Mouse (Mus musculus) gastrocnemius, postnatal 36 days (tissue): ENCODE results near the gene 4930407I10Rik. TPM values are rescaled to one million over a fixed set of nuclear protein-coding genes. Genes with fewer than 3 reads are reported as not detected.
A peak's percentile ranks its signal among the peaks of the same experiment; 100 is the strongest.

Source experiments
- DNase-seq, 2 experiments: peaks; one replicate each; pipeline ENCODE4 v3.0.0; 2022
- intact Hi-C: fragments of 180-260 bp; cut with DNase I; formaldehyde crosslinking; loops from one replicate; pipeline ENCODE4 v1.15.1; 2025
- long read RNA-seq, 2 experiments: library from polyadenylated mRNA; stranded (forward); transcript quantifications; one replicate each; pipeline ENCODE4 v2.0.0; 2021
- total RNA-seq, 2 experiments: library from RNA; stranded (reverse); gene quantifications; 2 replicates each; pipeline ENCODE4 v1.2.3; 2021

The 4930407I10Rik gene
- not detected for total RNA-seq
- long read RNA-seq, experiment 1 = 0 reads
- long read RNA-seq, experiment 2 = 0 reads

DNA sequence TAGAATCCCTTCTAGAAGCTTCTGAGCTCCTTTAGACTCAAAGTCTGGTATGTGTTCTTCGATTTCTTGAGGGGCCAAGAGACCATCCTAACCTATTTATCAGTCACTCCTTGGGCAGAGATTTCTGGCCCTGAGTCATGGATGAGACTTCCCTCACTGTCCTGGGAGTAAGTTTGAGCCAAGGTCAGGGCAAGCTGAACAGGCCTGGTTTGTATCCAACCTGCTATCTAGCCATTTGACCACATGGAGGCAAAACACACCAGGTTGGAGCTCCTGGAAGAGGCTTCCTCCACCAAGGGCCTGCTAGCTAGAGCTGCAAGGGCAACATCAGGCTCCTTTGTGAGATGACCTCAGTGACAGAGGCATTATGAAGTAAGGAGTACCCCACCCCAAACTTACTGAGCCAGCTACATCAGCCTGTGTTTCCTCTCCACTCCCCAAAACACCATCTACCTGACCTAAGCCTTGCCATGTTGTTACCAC, at the start of gene 4930407I10Rik:
4930407I10Rik (plus strand) TSS at position 433 of the 483 bp plus-strand sequence.
- no peak for DNase-seq
- intact Hi-C loops = no loop called here

DNA sequence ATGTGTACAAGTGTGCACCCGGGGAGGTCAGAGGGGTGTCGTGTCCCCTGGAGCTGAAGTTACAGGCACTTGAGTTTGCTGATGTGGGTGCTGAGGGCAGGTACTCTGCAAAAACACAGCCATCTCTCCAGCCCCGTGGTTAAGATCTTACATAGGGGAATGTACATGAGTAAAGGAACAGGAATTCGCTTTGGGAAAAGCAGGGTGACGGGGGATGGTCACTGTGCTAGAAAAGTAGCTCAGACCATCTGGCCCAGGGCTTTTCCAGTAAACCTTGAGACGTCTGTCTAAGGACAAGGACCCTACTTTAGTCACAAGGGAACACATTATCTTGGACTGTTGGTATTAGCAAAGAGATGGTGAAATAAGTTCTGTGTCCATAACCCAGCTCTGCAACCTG, 47.0 kb upstream of the 4930407I10Rik start:
- DNase-seq = no peak

GRCm38 (mm10) chr15:82014745-82015391, 44.1 kb upstream of the 4930407I10Rik start:
- intact Hi-C loops = no loop called here
- DNase-seq = no peak

More for the DNA sequence above, 47.0 kb upstream of the 4930407I10Rik start:
- intact Hi-C loops = no loop called here

DNA sequence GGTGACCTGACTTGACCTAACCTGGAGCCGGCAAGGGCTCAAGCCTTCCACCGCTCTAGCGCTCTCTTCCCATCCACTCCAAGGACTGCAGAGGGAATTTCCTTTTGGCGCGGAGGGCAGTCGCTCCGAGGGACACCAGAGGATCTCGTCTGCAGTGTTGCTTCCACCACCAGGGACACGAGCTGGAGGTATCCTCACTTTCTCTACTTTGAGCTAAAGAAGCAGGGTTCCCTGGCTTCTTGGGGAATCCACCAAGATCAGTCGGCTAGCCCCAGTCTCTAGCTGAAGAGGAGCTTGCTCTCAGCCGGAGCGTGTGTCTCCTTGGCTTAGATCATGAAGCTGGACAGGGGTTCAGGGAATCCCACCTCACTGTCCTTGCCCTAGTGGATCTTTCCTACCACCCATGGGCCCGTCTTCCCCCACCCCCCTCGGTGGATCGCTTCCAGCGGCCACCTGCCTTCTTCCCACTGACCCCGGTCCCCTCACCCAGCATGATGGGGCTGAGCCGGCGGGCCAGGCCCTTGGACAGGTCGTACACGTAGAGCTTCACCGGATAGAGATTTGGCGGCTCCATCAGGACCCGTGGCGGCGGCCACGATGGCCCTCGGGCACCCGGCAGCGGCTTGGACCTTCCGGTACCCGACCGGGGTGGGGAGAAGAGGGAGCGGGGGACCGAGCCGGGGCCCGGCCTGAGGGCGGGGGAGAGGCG, 43.4 kb upstream of the 4930407I10Rik start:
- intact Hi-C loops = no loop called here

GRCm38 (mm10) chr15:82016101-82016808, 42.7 kb upstream of the 4930407I10Rik start:
- intact Hi-C loops = no loop called here
- peak; percentile 99 to 100 for DNase-seq

More for the DNA sequence above, 43.4 kb upstream of the 4930407I10Rik start:
- DNase-seq = peak in 1 of 2 experiments; percentile 18

- intact Hi-C loops = no loop called here
- DNase-seq = no peak
Measured at GRCm38 (mm10) chr15:82016830-82017229, 42.1 kb upstream of the 4930407I10Rik start.

DNA sequence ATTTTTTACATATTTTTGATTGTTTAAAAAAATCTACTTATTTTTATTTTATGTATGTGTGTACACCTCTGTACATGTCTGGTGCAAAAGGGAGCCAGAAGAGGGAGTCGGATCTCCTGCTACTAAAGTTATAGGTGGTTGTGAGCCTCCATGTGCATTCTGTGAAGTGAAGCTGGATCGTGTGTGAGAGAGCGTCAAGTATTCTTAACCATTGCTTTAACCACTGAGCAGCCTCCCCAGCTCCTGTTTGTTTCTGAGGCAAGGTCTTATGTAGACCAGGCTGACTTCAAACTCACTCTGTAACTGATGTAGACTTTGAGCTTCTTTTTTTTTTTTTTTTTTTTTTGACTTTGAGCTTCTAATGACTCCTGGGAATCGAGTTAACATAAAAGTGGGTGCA, 41.5 kb upstream of the 4930407I10Rik start:
- no peak for DNase-seq
- intact Hi-C loops = no loop called here

DNA sequence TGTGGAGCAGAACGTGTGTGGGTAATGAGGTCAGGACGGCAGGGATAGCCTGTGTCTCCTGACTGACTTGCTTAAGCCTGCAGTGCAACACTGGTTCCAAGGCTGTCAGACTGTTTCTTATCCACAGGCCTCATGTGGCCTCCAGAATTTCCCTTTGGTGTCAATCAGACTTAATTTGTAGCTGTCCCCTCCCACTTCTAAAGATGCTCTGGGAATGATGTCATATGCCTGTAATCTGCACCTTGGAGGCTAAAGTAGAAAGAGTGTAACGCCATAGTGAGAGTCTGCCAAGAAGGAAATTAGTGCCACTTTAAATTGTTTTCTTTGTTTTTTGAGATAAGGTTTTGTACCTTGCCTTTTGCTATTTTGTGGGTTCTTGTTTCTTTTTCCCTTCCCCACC, 39.7 kb upstream of the 4930407I10Rik start:
- intact Hi-C loops = no loop called here
- DNase-seq = no peak

- intact Hi-C loops = no loop called here
- no peak for DNase-seq
Measured at GRCm38 (mm10) chr15:82022535-82023088, 36.3 kb upstream of the 4930407I10Rik start.

DNA sequence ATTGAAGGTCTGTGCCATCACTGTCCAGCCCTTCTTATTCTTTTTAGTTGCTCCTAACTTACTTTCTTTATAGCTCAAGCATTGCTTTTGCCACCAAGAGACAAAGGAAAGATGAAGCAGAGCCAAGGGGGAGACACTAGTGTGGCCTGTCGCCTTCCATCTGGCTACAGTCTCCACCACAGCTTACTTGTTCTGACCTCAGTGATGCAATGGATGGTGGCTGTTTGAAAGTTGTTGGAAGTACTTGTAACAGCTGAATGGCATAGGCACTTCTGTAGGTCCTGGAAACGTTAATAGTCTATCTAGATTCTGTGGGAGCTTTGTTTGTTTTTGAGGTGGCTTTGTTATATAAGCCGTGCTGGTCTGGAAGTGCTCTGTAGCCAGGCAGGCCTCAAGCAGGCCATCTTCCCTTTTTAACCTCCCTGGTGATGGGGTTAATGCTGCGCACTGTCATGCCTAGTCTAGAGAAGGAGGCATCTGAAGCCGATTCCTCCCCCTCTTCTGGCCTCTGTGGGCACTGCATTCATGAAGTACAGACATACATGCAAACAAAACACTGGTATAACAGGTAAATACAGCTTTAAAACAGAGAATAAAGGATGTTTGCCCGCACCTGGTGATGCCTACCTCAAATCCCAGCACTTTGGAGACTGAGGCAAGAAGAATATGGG, 34.9 kb upstream of the 4930407I10Rik start:
- intact Hi-C loops = no loop called here
- DNase-seq = no peak

DNA sequence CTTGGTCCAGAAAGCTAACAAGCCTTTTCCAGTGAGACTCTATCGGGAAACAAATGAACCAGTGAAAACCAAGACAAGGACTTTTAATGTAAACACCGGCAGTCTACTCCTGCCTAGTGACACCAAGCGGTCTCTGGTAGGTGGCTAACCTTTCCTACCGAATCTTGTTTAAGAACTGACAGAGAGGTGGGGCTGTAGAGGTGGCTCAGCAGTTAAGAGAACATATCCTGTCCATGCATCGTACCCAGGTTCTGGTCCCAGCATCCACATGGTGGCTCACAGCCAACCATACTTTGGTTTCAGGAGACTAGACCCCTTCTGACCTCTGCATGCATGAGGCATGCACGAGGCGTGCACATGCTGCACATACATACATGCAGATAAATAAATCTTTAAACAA, 31.7 kb upstream of the 4930407I10Rik start:
- no peak for DNase-seq
- intact Hi-C loops = no loop called here

DNA sequence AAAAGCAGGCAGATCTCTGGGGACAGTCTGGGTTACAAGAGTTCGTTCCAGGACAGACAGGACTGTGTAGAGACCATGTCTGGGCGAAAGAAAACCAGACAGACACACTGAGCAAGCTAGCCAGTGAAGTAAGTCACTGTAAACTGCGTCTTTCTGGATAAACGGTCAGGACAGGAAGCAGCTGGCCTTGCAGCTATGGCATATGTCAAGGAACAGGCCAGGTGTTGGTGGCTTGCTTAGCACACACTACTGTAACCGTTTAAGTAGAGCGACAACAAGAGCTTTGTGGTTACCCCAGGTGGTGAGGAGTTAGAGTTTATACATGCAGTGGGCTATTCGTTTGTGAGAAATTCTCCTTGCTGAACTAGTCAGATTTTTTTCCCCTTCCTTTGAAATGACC, 31.2 kb upstream of the 4930407I10Rik start:
- intact Hi-C loops = no loop called here
- DNase-seq = no peak

GRCm38 (mm10) chr15:82032386-82032785, 26.6 kb upstream of the 4930407I10Rik start:
- no peak for DNase-seq
- intact Hi-C loops = no loop called here

- DNase-seq = no peak
- intact Hi-C loops = no loop called here
Measured at GRCm38 (mm10) chr15:82033762-82034161, 25.2 kb upstream of the 4930407I10Rik start, which contains the start of gene Desi1. Gene Desi1, minus strand, starts transcription at chr15:82033862.

DNA sequence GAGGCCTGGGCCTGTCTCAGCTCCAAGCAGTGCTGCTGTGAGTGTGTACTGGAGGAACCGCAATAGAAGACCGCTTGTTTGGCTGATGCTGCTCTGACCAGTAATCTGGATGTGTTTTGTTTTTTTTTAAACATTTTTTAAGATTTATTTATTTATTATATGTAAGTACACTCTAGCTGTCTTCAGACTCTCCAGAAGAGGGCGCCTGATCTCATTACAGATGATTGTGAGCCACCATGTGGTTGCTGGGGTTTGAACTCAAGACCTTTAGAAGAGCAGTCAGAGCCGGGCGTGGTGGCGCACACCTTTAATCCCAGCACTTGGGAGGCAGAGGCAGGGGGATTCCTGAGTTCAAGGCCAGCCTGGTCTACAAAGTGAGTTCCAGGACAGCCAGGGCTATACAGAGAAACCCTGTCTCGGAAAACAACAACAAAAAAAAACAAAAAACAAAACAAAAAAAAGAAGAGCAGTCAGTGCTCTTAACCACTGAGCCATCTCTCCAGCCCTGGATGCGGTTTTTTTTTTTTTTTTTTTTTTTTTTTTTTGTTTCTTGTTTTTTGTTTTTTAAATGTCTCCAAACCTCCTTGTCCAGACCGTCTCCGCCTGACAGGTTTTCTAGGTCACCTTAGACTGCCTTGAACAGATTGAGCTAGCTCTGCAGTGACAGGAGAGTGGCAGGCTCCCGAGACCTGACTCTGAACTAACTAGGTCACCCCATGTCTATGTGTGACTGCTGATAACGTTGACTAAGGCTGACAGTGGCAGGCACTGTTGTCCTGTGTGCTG, 22.9 kb upstream of the 4930407I10Rik start:
- DNase-seq = no peak
- intact Hi-C loops = no loop called here

- intact Hi-C loops = no loop called here
- DNase-seq = no peak
Measured at GRCm38 (mm10) chr15:82040650-82041049, 18.3 kb upstream of the 4930407I10Rik start.

DNA sequence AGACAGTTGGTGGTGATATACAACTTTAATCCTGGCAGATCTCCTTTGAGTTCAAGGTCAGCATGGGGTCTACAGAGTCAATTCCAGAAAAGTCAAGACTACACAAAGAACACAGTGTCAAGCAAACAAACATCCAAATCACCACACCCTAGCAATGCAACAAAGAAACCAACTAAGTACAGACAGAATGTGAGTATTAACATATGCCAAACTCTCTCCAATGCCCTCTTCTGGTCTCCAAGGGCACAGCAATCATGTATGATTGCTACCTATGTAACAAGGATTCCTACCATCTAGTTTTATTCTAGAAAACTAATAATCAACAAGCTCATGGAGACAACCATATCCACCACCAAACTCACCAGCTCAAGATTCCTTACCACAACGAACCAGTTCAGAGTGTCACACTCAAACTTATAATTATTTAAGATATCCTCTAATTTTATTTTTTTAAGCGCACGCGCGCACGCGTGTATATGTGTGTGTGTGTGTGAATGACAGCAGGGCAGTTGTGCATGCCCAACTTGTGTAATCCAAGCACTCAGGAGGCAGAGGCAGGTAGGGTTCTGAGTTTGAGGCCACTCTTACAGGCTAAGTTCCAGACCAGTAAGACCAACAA, 14.7 kb upstream of the 4930407I10Rik start:
- DNase-seq = no peak
- intact Hi-C loops = no loop called here

- intact Hi-C loops = no loop called here
- no peak for DNase-seq
Measured at GRCm38 (mm10) chr15:82046246-82046891, 12.6 kb upstream of the 4930407I10Rik start.
